Mouse (Mus musculus): ENCODE results near the gene Sult1e1. TPM values are rescaled to one million over a fixed set of nuclear protein-coding genes. Genes with fewer than 3 reads are reported as not detected.

Sult1e1 gene
- not detected in 2 replicates for polyA plus RNA-seq (2021; fragmentation: Nextera tagmentation)
- long read RNA-seq, experiment 1, result 0 reads
- long read RNA-seq, experiment 2, result 0 reads

DNA sequence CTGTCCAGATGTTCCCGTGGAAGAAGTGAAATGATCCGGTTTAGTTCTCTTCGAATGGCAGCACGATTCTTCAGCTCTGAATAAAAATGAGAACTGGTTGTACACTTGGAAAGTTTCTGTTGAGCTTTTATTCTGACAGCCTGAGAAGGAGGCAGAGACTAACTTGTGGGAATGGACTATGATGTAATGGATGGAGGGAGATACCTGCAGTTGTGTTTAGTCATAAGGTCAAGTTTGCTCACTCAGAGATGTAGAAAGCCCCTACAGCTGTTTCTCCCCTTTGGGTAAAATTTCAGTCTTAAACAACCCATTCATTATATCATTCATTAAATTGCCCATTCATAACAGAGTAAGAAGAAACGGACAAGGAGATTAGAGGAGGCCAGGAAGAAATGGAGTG is at the start of gene Sult1e1:
Gene Sult1e1 (minus strand): TSS at position 101 of the 400 bp plus-strand sequence.

DNA sequence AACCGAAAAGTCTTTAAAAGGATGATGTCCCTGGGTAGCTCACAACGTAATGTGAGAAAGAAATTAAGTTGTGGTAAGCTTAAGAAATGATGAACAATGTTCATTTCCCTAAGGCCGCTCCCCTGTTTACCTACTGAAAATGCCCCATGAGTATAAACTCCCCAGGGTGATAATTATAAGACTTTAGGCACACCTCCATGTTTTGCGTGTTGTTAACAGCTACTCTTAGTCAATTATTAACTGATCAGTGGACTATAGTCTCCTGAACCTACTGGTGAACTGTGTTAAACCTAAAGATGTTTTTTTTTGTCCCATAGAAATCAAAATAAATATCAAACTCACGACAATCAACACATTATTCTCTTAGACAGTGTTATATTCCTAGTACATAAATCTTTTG is 22.5 kb downstream of the Sult1e1 start, which contains the start of gene Sult1d1:
Gene Sult1d1 (minus strand): TSS at position 183 of the 400 bp plus-strand sequence.

DNA sequence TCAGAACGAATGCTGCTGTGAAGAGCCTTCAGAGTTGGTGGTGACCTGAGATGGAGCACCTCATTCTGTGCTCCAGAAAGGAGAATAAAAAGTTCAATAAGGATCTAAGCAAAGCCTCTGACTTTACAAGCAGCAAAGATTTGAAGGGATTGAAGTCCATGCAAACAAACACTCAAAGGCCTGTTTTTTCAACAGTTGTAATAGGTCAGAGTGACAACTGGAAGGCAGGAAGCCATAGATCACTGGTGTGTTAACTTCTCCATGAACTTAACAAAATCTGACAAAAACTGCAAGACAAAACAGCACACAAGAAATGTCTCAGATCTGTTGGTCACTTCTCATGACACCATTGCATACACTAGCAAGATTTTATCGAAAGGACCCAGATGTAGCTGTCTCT is 53.3 kb downstream of the Sult1e1 start, which contains the start of gene Sult1b1:
Gene Sult1b1 (minus strand): TSS at position 85 of the 400 bp plus-strand sequence.

Small RNA genes within 50 kb of the gene (microRNA-seq; reads per million reads assigned to microRNA genes)
- not detected for gene Mir3969

Other genes starting within 250 kb of the Sult1e1 start
- not detected in 2 replicates for gene Ugt2b38, start 167.4 kb downstream of the Sult1e1 start, polyA plus RNA-seq (2021; fragmentation: Nextera tagmentation)
- gene Ugt2a2, start 109.3 kb downstream of the Sult1e1 start, polyA plus RNA-seq (2021; fragmentation: Nextera tagmentation), result not detected in 2 replicates
- gene Gm43638, start 104.8 kb downstream of the Sult1e1 start, polyA plus RNA-seq (2021; fragmentation: Nextera tagmentation), result not detected in 2 replicates
- gene Ugt2a1, start 100.7 kb downstream of the Sult1e1 start, polyA plus RNA-seq (2021; fragmentation: Nextera tagmentation), result not detected in 2 replicates
- not detected in 2 replicates for gene Sult1b1, start 53.4 kb downstream of the Sult1e1 start, polyA plus RNA-seq (2021; fragmentation: Nextera tagmentation)
- not detected in 2 replicates for gene Sult1d1, start 22.6 kb downstream of the Sult1e1 start, polyA plus RNA-seq (2021; fragmentation: Nextera tagmentation)
- gene Csn1s1, start 74.6 kb upstream of the Sult1e1 start, polyA plus RNA-seq (2021; fragmentation: Nextera tagmentation), result not detected in 2 replicates
- gene Csn2, start 108.0 kb upstream of the Sult1e1 start, polyA plus RNA-seq (2021; fragmentation: Nextera tagmentation), result not detected in 2 replicates
- gene Csn1s2a, start 183.0 kb upstream of the Sult1e1 start, polyA plus RNA-seq (2021; fragmentation: Nextera tagmentation), result not detected in 2 replicates
- gene Csn1s2b, start 216.5 kb upstream of the Sult1e1 start, polyA plus RNA-seq (2021; fragmentation: Nextera tagmentation), result not detected in 2 replicates
- gene Prr27, start 234.1 kb upstream of the Sult1e1 start, polyA plus RNA-seq (2021; fragmentation: Nextera tagmentation), result not detected in 2 replicates